Mouse (Mus musculus): ENCODE measurements around the gene Gas2l1.
"Not testable (repeated sequence)": the region's sequence is repeated elsewhere in the genome, so short reads cannot be mapped to it uniquely, and the experiment has no call there.

Gas2l1 gene

GRCm38 (mm10) chr11:5065056-5065821 is at the start of gene Gas2l1:
Gas2l1 (minus strand) TSS chr11:5065327.
- DNase-seq: peak; percentile 86

- no peak for DNase-seq
These were observed 48.5 kb upstream of the Gas2l1 start for GRCm38 (mm10) chr11:5113645-5114044.

GRCm38 (mm10) chr11:5109441-5109840 is 44.3 kb upstream of the Gas2l1 start:
- no peak for DNase-seq

GRCm38 (mm10) chr11:5103986-5104509 is 38.9 kb upstream of the Gas2l1 start:
- no peak for DNase-seq

- no peak for DNase-seq
These were observed 37.3 kb upstream of the Gas2l1 start for GRCm38 (mm10) chr11:5102384-5102783.

- no peak for DNase-seq
These were observed 36.5 kb upstream of the Gas2l1 start for GRCm38 (mm10) chr11:5101641-5102040.

GRCm38 (mm10) chr11:5100801-5101200 is 35.7 kb upstream of the Gas2l1 start:
- no peak for DNase-seq

- DNase-seq: no peak
These were observed 35.2 kb upstream of the Gas2l1 start for GRCm38 (mm10) chr11:5100283-5100682.

- peak; percentile 68 for DNase-seq
These were observed 34.6 kb upstream of the Gas2l1 start for GRCm38 (mm10) chr11:5099576-5100183.

GRCm38 (mm10) chr11:5098736-5099542 is 33.8 kb upstream of the Gas2l1 start, which contains the start of the genes Rhbdd3 and Ewsr1:
Rhbdd3 (plus strand) TSS chr11:5098926.
Ewsr1 (minus strand) TSS chr11:5099266.
- peak; percentile 98 for DNase-seq

GRCm38 (mm10) chr11:5098035-5098735 is 33.1 kb upstream of the Gas2l1 start:
- DNase-seq: no peak

GRCm38 (mm10) chr11:5096480-5097020 is 31.4 kb upstream of the Gas2l1 start:
- DNase-seq: no peak

GRCm38 (mm10) chr11:5095877-5096276 is 30.8 kb upstream of the Gas2l1 start:
- DNase-seq: no peak

GRCm38 (mm10) chr11:5091706-5092105 is 26.6 kb upstream of the Gas2l1 start:
- no peak for DNase-seq

GRCm38 (mm10) chr11:5089147-5089546 is 24.0 kb upstream of the Gas2l1 start:
- no peak for DNase-seq

- DNase-seq: not testable (repeated sequence)
These were observed 11.7 kb upstream of the Gas2l1 start for GRCm38 (mm10) chr11:5076843-5077242.

GRCm38 (mm10) chr11:5075760-5076159 is 10.6 kb upstream of the Gas2l1 start:
- no peak for DNase-seq

GRCm38 (mm10) chr11:5074882-5075281 is 9.8 kb upstream of the Gas2l1 start:
- no peak for DNase-seq

- DNase-seq: no peak
These were observed 3.2 kb upstream of the Gas2l1 start for GRCm38 (mm10) chr11:5068126-5068971.

- DNase-seq: no peak
These were observed 1.9 kb upstream of the Gas2l1 start for GRCm38 (mm10) chr11:5067063-5067462.

All from right cerebral cortex, postnatal 4 days (tissue).